Mouse (Mus musculus) E14TG2a.4 (cell line): ENCODE measurements at regions not wholly inside any gene's neighbourhood (a gene's known extent, or its start where the extent isn't known, plus 50 kb on each side); places are given as distances from the start of the nearest gene placed in this dataset.

Experiments
- CTCF ChIP-seq: conservative IDR thresholded peaks from 2 replicates; pipeline ENCODE4 v1.5.1; 2014; ENCODE audit warnings: low read length
- POU5F1 ChIP-seq: IDR thresholded peaks from 2 replicates; pipeline ENCODE4 v1.6.1; 2014; ENCODE audit warnings: low read length, borderline replicate concordance

DNA sequence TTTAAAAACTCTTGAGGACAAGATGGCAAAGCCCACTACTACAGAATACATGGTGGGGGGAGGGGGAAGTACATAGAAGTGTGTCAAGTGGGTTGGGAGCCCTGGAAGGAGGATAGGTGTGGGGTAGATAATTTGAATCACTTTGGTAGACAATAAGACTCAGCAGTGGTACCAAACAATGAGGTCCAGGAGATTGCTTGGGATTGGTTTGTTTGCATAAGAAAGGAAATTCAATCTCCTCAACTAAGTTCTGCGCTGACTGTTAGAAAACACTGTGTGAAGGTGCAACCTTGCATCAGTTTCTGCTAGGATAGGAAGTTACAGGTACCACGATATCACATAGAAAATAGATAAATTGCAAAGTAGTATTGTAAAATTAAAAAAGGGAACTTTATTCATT, 1595.6 kb upstream of the Pcdh7 start:
- TF ChIP-seq CTCF (no peak), POU5F1 (peak; percentile 93)
